Mouse (Mus musculus): ENCODE measurements around the gene Slc12a9. TPM values are rescaled to one million over a fixed set of nuclear protein-coding genes. Genes with fewer than 3 reads are reported as not detected.

Slc12a9 gene
- total RNA-seq, 2 experiments from 2014 or later = 8.2 to 10.3 TPM

DNA sequence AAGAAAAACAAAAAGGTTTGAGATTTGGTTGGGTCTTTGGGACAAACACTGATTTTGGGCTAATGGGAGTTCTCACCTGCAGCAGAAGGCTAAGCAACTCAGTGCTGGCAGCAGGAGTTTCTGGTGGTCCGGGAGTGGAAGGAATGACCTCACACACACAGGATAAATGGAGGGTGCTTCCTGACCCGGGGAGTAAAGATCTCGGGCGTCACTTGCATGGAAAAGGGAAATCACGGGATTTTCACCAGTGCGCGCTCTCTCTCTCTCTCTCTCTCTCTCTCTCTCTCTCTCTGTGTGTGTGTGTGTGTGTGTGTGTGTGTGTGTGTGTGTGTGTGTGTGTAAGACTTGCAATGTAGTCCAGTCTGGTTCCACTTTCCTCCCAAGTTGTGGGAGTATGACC, 14.5 kb upstream of the Slc12a9 start:
- no peak for DNase-seq (ENCODE audit: low spot score in 2 of 2)

DNA sequence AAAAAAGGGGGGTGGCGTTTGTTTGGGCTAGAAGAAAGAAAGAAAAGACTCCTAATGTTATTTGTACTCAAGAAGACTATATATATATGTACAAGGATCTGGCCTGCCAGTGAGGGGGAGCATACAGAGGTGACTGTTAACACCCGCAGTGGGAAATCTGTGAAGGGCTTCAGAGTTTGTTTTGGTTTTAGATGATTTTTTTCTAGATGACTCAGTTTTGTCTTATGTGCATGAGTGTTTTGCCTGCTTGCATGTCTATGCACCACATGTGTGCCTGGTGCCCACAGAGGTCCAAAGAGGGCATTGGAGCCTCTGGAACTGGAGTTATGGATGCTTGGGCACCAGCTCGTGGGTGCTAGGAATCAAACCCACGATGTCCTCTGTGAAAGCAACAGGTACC, 13.6 kb upstream of the Slc12a9 start:
- no peak for DNase-seq (ENCODE audit: low spot score in 2 of 2)

DNA sequence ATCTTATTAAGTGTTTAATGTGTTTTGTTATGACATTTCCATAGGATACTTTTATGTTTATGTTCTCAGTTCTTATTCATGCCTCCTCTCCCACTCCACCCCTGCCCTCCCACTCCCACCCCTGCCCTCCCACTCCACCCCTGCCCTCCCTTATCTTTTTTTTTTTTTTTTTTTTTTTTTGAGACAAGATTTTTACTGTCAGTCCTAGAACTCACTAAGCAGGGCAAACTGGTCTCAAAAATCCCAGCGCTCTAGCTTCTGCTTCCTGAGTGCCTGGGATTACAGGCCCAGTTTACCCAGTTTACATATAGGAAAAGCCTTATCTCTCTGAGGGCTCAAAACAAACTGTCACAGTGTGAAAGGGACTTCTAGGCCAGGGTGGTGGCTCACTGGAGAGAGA, 13.0 kb upstream of the Slc12a9 start:
- no peak for DNase-seq (ENCODE audit: low spot score in 2 of 2)

DNA sequence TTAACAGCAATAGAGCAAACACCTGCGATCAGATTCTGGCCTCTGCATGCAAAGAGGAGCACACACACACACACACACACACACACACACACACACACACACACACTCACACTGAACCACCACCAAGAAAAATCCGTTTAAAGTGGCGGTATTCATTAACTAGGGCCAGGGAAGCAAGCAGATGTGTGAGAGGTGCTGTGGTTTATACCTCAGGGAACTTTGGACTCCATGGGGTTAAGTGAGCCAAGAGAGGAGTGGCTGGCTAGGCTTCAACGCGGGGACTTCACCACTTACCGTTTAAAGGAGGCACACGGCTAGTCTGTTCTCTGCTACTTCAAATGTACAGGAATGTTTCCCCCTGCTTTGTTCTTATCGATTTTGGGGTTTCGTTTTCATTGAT, 12.4 kb upstream of the Slc12a9 start:
- no peak for DNase-seq (ENCODE audit: low spot score in 2 of 2)

DNA sequence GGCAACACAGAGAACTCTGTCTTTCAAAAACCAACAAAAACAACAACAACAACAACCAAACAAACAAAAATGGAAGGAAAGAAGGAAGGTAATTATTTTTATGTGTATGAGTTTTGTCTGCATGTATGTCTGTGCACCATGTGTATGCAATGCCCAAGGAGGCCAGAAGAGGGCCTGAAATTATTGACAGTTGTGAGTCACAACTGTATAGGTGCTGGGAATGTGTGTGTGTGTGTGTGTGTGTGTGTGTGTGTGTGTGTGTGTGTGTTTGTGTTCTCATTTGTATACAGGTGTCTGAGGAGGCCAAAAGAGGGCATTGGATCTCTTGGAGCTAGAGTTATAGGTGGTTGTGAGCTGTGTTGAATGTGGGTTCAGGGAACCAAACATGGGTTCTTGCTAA, 10.5 kb upstream of the Slc12a9 start:
- no peak for DNase-seq (ENCODE audit: low spot score in 2 of 2)

DNA sequence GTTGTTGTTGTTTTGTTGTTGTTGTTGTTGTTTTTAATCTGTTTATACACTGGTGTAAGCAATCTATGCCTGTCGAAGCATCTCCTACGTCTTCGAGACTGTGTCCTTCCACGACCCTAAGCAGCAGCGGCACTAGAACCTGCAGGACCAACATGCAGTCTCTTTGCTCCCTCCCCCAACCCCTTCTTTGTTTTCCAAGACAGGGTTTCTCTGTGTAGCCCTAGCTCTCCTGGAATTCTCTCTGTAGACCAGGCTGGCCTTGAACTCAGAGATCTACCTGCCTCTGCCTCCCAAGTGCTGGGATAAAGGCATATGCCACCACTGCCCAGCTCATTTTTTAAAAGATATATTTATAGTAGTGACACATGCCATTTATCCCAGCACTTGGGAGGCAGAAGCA, 10.0 kb upstream of the Slc12a9 start:
- DNase-seq (ENCODE audit: low spot score in 2 of 2) = no peak

DNA sequence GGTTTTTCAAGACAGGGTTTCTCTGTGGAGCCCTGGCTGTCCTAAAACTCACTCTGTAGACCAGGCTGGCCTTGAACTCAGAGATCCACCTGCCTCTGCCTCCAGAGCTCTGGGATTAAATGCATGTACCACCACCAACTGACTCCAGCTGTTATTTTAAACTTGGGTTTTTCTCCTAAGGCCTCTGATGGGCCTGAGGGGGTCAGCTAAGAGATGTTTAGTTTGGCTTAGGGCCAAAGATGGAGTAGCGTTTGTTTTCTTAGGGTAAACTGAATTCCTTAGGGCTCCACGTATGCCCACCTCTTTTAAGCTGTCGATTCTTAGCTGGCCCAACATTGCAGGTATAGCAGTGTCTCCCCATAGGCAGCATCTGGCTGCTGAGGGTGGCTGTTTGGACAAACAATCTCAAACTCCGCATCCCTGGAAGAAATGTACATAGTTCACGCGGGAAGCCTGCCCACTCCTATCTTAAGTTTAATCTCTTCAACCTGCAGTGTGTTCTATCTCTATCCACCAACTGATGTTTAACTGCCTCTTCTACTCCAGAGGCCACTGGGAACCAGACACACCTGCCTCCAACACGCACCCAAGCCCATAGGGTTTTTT, 9.1 kb upstream of the Slc12a9 start:
- DNase-seq (ENCODE audit: low spot score in 2 of 2) = no peak

DNA sequence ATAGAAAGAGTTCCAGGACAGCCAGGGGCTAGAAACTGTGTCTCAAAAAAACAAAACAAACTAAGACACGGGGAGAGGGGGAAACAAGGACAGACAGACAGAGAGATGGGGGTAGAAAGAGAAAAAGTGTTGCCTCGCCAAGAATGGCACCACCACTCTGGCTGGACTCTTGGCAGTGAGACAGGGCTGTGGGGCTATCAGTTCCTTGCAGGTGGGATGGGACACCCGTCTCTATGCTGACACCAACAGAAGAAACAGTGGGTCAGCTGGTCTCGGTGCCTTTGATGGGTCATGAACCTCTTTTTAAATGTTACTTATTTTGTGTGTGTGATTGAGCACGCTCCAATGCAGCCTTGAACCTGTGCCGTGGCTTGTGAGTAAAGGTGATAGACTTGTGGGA, 6.8 kb upstream of the Slc12a9 start:
- DNase-seq (ENCODE audit: low spot score in 2 of 2) = no peak

DNA sequence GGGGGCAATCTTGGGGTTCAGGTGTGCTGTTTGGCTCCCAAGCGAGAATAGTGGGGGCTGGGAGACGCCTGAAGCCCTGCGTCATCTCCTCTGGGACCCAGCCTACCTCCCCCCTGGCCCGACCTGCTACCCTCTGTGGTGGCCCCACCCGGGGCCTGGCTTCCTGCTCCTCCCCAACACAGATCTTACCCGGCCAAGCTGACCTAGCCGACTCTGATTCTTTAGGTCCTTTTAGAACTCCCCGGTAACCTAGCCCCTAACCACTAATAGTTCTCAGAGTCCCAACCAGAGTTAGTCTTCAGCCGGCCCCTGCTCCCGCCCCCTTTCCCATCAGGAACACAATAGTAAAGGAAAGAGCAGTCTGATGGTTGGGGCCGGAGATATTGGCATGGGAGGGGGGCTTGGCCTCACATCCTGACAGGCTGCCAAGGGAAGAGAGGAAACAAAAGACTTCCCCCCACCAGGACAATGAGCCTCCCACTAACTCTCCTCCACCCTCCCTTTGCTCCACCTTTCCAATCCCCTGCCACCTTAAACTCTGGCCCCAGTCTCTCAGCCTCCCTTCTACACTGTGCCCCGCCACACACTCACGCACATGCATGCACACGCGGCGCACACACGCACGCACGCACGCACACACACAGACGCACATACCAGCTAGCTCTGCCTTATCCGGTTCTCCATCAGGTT, 6.0 kb upstream of the Slc12a9 start:
- peak; percentile 29 to 57 for DNase-seq (ENCODE audit: low spot score in 2 of 2)

DNA sequence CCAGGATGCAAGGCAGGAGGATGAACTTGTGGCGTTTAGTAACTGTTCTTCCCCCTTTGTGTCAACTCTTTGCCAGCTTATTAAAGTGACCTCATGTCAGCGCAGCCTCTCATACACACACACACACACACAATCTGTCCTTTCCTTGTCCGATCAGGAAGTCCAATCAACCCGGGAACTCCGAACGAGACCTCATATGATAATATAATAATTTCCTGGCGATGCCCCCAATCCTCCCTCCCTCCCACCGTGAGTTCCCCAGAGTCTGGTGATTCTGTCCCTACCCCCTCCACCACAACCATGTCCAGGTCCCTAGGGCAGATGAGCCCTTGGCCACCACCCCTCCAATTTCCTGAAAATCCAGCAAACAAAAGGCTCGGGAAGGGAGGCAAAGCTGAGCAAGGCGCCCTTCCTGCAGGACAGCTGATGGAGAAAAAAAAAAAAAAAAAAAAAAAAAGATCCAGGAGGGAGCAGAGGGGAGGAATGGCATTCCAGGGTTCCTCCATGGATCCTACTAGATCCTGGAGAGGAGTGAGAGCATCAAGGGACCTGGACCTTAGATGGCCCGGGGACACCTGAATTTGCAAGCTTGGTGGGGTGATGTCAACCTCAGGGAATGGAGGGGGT, 5.4 kb upstream of the Slc12a9 start:
- peak; percentile 24 to 59 for DNase-seq (ENCODE audit: low spot score in 2 of 2)

DNA sequence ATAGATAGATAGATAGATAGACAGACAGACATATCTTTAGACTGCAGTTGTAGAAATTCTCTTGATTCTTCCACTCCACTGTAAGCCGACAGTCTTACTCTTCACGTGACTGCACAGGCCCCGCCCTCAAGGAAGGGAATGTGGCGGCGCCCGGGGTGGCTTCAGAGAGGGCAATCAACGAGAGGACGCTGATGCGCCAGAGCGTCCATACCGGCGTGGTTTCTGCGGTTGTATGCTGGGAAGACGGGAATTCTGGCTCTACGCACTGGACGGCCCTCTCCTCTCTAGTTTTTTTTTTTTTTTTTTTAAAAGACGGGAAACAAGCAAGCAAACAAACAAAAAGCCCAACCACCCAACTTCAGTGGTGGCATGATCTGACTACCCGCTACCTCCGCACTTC, 4.9 kb upstream of the Slc12a9 start:
- DNase-seq (ENCODE audit: low spot score in 2 of 2) = peak; percentile 77 to 93

DNA sequence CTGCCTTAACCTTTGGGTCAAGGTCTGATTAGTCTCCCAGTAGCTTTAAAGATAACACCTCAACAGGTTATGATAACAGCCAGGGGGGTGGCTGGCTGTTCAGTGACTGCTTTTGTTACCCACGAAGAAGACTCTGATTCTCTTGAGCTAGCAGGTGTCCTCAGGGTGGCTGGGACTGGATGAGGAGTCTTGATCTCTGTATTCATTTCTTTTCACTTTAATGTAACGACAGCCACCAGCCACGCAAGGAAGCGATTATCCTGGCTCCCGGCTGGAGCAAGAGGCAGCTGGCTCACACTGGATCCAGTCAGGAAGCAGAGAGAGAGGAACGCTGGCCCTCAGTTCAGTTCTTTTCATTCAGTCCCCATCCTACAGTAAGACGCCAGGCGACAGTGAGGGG, 3.8 kb upstream of the Slc12a9 start:
- no peak for DNase-seq (ENCODE audit: low spot score in 2 of 2)

DNA sequence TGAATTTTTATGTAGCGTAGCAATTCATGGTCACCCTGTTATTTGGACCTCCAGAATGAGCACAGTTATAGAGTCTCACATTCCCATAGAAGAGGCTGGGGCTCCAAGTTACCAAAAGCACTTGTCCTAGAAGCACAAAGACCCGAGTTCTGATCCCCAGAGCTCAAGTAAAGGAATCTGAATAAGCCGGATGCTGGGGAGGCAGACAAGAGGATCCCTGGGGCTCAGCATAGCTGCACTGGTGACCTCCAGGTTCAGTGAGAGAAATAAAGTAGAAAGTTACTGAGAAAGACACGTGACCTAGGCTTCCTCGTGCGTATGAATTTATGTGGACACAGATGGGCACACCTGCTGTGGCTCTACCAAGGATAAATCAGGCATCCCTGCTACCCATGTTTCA, 1.7 kb upstream of the Slc12a9 start:
- no peak for DNase-seq (ENCODE audit: low spot score in 2 of 2)

DNA sequence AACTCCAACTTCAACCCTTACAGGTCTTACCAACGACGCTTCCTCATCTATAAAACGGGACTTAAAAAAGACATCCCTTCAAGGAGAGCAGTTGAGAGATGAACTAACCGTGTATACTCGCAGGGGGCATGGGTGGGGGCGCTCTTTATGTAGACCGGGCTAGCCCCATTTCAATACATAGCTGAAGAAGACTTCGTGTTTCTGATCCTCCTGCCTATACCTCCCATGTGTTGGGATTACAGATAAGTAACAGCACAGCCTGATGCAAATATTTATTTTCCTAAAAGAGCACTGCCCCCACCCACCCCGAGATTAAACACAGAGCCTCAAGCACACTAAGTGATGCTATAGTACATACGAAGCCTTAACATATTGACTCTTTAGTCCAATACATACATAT, 920 bp upstream of the Slc12a9 start:
- DNase-seq (ENCODE audit: low spot score in 2 of 2) = no peak

DNA sequence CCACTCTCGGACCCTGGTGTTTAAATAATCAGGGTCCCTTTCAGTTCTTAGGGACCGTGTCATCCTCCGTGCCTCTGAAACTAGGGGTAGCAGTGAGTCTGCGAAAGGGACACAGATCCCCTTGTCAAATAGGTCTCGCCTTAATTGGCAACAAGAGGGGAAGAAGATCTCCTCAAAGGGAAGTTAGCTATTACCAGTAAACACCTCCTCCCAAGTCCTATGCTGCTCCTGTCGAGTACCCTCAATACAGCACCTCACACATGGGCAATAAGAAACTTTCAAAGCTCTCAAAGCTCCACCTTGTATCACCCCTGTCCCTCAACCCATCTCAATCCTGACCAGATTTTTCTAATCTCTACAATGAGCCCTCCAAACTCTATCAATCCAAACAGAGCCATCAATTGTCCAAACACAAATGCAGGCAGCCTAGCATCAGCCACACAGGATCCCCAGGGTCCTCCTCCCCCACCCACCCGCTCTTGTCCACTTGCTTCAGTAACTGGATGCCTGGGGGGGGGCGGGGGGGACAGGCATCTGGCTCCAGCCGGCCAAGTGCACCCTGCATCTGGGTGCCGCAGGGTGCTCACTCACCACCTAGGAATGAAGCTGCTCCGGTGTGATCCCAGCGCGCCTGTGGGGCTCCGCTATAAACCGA, 413 bp downstream of the Slc12a9 start:
- no peak for DNase-seq (ENCODE audit: low spot score in 2 of 2)

DNA sequence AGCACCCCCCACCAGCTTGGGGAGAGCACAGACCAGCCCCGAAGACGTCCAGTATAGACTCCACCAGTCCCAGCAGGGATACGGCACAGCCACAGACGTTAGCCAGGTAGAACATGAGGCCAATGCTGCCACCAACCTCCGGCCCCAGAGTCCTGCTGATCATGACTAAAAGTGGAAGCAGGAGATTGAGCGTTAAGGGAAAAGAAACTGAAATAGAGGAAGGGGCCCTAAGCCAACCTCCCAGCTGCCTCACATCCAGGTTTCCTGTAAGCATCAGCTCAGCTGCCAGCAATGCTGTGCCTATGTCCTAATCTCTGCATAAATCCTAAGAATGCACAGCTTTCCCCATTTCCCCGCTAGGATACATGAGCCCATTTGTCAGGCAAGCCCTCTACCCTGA, 2.5 kb downstream of the Slc12a9 start:
- no peak for DNase-seq (ENCODE audit: low spot score in 2 of 2)

DNA sequence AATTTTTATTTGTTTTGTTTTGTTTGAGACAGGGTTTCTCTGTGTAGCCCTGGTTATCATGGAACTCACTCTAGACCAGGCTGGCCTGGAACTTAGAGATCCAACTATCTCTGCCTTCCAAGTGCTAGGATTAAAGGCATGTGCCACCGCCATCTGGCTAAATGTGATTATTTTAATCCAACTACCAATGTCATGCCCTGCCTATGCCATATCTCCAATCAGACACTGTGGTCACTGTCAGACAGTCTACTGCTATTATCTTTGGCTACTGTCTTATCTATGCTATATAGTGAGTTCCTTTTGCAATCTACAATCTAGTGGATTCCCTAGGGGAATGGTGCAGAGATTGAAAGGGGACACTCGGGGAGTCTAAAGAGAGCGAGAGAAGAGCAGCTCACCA, 12.4 kb downstream of the Slc12a9 start:
- DNase-seq (ENCODE audit: low spot score in 2 of 2) = no peak

DNA sequence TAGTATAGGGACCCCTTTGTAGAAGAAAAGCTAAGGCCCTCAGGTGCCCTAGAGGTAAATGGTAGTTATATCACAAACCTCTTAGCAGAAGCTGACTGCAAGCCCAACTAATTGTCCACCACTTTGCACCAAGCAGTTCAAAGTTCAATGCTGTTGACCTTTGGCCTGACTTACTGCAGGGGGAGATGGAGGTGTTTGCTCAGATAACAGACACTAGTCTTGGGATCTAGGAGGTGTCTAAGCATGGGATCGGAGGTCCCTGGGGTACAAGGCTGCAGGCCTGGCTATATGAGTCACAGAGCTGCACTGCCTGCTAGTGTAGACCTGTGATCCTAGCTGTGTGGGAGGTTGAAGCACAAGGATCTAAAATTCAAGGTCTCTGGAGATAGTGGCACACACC, 14.8 kb downstream of the Slc12a9 start:
- DNase-seq (ENCODE audit: low spot score in 2 of 2) = no peak

DNA sequence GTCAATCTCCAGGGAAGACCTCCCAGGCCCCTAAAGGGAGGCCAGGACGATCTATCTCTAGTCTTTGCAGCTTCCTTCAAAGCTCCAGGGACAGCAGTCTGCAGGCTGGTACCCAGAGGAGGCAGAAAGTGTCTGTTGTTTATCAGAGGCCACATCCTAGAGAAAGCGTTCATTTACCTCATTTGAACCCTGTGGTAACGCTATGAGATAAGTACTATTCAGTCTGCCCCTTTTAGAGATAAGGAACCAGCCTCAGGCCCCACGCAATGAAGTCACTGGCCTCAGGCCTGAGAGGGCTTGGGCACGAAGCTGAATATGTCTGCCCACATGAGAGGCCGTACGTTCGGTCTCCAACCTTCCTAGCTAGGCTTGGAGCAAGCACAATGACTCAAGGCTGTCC, 16.0 kb downstream of the Slc12a9 start:
- no peak for DNase-seq (ENCODE audit: low spot score in 2 of 2)

DNA sequence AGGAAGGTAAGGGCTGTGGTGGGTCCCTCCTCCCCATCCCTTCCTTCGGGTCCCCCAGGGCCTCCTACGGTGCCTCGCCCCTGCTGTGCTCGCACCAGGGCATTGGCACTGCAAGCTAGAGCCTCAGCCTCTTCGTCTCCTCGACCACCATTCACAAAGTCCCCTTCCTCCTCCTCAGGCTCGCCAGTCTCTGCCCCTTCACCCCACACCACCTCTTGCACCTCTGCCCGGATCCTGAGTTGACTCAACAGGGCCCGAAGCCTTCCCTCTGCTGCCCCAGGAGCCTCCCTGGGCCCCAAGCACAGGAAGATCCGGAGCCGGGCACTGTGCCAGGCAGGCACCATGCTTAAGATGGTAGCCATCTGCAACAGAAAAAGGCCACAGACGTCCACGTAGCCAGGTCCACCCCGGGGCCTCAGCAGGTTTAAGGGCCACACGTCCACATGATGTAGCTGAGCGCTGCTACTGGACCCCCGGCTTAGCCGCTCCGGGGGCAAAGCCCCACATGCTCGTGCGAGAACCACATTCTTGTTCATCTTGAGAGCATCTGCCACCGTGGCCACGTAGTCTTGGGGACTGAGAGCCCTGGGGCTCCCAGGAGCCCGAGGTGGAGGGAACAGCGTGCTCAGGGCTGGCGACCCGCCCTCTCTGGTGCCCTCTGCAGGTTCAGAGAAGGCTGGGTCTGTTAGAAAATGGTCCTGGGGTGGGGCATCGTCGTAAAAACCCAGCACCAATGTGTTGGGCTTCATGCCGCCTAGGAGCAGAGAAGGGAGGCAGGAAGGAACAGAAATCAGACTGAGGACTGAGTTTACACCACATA, 18.1 kb downstream of the Slc12a9 start:
- DNase-seq (ENCODE audit: low spot score in 2 of 2) = peak in 1 of 2 experiments; percentile 51

All from gastrocnemius, postnatal 4 days (tissue).